Mouse (Mus musculus): ENCODE results near the gene Rassf5.

Rassf5 gene

GRCm38 (mm10) chr1:131208800-131209199 is 36.3 kb downstream of the Rassf5 start:
- no peak for DNase-seq (ENCODE audit: low spot score)

DNA sequence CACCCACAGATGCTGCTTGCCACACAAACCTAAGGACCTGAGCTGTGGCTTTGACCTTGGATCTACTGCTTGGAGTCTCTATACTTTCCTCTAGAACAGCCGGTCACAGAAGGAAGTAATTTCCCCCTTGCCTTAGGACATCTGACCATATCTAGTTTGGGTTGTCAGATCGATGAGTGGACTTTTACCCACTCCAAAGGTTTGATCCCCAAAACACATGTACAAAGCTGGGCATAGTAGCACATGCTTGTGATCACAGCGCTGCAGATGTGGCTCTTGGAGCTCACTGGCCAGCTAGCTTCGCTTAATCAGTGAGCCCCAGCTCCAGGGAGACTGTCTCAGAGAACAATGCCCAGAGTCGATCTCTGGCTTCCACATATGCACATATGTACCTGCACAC is 37.0 kb downstream of the Rassf5 start:
- no peak for DNase-seq (ENCODE audit: low spot score)

DNA sequence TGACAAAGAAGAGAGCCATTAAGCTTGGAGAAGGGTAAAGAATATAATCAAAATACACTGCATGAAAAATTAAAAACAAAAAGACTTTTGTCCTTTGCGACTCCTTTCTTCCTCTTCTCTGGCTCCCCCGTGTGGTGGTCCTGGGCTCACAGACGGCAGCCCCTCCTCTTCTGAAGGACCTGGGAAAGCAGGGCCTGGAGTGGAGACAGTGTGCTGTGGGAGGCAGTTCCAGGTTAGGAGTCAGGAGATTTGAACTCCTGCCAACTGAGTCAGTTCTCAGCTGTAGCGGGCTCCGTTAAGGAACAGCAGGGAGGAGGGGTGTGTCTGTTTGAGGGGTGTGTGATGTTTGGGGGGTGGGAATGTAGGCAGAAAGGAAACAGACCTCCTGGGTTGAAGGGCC is 37.5 kb downstream of the Rassf5 start:
- DNase-seq (ENCODE audit: low spot score), result no peak

DNA sequence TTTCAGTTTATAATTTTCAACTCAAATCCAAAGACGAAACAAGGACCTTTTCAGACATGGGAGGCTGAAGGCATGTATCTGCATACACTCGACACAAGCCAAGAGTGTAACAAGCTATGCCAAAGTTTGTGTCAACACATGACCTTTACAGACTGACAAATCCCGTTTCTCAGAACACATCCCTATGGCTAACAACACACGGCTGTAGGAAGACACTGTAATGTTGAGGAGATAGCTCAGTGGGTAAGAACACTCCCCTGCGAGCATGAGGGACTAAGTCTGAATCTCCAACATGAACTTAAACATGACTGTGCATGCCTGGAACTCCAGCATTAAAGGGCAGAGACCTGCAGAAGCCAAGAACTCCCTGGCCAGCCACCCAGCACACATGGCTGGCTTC is 38.7 kb downstream of the Rassf5 start:
- DNase-seq (ENCODE audit: low spot score), result no peak

- no peak for DNase-seq (ENCODE audit: low spot score)
These were observed 40.6 kb downstream of the Rassf5 start for GRCm38 (mm10) chr1:131204461-131204860.

DNA sequence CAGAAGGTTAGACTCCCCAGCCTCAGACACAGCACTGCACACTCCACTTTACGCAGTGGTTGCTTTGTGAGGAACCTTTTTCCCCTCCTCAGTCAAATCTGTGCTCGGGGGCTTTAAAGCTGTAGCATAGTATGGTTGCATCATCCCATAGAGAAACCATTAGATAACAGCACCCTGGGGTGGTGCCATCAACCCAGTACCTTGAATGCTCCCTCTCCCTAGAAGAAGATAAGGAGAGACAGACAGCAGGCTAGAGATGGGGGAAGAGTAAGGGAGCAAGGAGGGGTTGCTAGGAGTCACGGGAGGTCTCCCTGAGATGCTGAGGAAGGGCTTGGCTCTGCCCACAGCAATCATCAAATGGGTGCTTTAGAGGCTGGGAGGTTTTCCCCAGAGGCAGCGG is 43.7 kb downstream of the Rassf5 start:
- no peak for DNase-seq (ENCODE audit: low spot score)

DNA sequence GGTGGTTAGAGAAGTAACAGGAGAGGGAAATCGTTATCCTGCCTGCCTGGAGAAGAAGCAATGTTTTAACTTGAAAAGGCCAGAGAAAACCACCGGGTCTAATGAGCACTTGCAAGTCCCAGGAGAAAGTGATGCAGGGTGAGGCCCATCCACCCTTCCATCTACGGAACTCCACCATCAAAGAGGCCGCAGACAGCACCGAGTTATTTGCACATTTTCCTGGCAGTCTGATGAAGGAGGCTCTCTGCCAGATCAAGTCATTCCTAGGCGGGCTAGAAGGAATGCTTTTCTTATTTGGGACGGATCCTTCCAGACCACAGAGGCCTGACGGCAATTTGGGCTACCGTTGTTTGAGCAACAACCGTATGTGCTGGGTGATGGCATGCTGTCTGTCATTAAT is 44.5 kb downstream of the Rassf5 start:
- no peak for DNase-seq (ENCODE audit: low spot score)

GRCm38 (mm10) chr1:131199976-131200375 is 45.1 kb downstream of the Rassf5 start:
- DNase-seq (ENCODE audit: low spot score), result no peak

DNA sequence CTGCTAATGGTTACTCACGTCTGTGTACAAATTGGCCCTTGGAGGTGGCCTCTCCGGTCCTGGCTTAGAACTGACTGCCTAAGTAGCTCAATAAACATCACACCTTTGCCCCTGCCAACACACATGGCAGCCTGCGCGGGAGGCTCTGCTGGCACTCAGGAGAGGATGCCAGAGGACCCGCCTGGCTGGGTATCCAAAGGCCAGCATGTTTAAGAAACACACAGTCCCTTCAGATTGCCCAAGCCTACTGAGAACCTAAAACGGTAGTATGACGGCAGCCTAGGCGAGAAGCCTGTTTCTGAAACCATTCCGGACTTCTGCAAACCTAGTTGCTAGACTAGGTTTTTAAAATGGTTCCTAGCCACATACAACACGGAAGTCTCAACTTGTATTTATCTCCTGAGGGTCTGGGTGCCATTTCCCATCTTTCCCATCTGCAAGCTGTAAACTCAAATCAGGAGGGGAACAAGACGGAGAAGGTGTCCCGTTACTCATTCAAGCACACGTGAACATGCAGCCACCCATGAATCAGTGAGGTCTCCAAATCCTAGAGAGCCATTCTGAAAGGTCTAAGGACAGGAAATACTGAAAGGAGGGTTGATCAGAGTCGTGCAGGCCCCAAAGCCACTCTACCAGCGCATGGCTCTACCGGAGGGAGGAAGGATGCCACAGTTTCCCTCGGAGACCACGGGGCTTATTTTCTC is 45.8 kb downstream of the Rassf5 start:
- no peak for DNase-seq (ENCODE audit: low spot score)

GRCm38 (mm10) chr1:131198417-131198960 is 46.6 kb downstream of the Rassf5 start:
- DNase-seq (ENCODE audit: low spot score), result no peak

- no peak for DNase-seq (ENCODE audit: low spot score)
These were observed 49.0 kb downstream of the Rassf5 start for GRCm38 (mm10) chr1:131196107-131196506.

DNA sequence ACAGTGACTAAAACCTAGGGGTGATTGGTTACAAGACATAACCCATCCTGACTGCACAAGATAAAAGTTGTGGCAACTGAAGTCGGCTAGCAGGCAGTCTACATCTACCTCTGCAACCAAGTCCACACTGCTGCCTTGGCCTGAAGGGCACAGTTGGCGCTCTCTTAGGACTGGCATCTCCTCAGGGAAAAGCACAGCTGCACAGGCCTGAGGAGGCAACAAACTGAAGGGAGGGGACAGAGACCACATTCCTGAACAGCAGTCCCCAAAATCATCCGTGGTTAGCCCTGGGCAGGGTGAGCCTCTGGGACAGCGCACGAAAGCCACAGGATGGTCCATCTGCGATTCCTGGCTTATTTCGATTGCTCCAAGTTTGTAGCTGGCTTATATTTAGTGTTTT is 49.4 kb downstream of the Rassf5 start:
- DNase-seq (ENCODE audit: low spot score), result no peak

DNA sequence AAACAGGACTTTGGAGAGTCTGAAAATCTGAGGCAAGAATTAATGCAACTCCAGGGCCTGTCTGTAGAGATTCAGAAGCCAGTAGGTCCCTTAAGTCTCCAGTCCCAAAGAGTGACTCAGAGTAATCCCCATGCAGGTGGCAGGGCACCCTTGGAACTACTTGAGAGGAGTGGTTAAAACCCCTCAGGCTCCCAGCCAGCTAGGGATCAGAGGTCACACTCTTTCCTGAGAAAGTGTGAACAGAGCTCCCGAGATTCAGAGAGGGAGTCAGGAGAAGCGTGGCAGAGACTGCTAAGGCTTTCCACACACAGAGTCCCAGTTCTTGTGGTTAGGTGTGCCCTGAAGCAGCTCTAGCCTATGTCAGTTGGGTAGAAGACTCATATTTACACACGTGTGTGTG is 51.3 kb downstream of the Rassf5 start:
- no peak for DNase-seq (ENCODE audit: low spot score)

DNA sequence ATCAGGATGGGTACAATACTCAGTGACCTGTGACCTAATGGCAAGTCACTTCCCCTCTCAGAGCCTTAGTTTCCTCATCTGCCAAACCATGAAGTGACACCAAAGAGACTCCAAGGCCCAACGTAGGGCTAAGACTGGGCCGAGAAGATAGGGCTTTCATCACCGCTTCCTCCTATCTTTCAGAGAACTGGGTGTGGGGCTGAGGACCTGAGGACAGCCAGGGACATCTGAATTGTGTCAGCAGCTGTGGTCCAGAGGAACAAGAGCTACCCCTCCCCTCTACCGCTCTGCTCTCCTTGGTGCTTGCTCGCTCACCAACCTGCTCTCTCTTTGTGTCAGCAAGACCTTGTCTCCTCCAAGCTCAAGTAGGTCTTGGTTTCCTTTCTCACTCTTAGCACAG is 56.4 kb downstream of the Rassf5 start:
- no peak for DNase-seq (ENCODE audit: low spot score)

DNA sequence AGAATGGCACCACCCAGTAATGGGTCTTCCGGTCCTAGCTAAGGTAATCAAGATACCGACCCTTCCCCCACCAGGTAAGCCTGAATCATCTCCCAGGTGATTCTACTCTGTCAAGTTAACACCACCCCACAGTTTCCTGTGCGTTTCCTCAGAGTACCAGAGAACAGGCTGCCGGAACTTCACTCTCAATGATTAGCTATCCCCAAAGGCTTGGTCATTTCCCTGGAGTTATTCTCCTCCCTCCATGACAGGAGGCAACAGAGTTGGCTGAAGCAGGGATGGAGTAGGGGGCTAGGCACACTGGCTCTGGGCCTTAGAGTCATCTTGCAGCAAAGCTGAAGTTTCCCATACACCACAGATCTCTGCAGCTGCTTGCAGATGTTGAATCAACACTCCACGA is 57.2 kb downstream of the Rassf5 start:
- DNase-seq (ENCODE audit: low spot score), result no peak

- no peak for DNase-seq (ENCODE audit: low spot score)
These were observed 58.1 kb downstream of the Rassf5 start for GRCm38 (mm10) chr1:131186995-131187394.

GRCm38 (mm10) chr1:131185821-131186506 is 59.1 kb downstream of the Rassf5 start:
- no peak for DNase-seq (ENCODE audit: low spot score)

DNA sequence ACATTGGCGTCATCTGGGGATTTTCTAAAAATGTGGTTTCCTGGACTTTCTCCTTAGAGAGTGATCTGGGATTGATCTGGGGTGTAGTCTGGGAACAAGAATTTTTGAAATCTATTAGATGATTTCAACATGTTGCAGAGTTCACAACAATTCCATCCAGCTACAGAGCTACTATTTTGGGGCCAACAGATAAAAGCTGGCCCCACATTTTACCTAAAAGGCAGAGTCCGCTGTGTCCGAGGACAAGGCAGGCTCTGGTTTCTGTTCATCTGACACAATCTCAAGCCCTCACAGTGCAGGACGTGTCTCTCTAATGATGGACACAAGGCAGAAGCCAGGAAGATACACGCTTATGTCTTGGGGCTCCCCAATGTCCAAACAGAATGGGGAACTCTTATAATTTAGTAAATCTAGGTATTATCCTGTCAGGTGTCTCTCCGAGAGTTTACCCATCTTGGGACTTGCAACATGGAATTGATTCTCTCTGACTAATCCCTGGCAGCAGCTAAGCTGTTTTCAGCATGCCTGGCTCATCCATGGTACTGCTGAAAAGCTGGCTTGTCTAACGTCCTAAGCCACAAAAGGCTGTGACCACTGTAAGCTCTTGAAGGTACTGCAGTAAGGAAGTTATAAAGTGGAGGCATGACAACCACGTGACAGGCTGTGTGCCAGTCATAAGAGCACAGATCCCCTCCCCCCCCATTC is 60.0 kb downstream of the Rassf5 start:
- DNase-seq (ENCODE audit: low spot score), result no peak

DNA sequence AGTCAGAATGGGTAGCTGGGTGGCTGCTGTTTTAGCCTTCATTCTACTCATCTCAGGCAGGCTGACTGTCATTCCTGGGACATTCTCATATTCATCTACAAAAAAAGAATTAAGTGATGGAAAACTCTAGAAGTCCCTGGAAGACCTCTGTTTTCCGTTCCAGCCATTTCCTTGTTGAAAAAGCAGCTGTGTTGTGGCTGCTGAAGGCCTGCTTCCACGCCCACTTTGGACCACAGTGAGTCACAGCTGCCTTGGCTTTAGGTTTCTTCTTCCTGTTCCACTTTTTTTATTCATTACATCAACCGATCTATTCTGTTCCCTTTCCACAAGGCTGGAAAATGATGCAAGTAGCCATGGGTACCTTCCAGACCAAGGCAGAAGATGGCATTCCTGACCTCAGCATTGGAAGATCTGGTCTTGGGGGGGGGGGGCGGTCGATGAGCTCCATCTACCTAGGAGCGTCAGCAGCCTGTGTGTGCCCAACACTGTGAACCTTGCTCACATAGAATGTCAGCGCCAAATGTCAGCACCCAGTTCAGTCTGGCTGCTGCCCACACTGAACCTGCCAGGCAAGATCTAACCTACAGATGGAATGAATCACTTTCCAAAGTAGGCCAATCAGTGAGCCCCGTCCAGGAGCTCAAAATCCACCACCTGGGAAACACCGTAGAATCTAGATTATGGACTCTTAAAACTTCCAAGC is 60.7 kb downstream of the Rassf5 start:
- DNase-seq (ENCODE audit: low spot score), result no peak

DNA sequence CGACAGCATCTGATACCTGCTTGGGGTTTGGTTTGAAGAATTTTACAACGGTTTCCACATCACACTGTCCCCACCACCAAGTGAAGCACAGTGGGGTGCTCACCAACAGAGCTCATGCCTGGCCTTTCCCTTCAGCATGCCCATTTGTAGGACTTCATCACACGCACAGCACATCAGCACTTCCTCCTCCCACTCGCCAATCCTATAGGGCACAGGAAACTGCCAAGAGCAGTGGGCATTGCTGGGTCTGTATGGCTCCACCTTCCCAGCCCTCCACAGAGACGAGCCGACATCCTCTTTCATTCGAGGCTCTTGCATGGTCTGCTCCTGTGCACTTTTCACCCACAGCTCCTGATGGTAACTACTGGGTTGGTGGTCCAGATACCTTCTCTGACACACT is 61.9 kb downstream of the Rassf5 start:
- no peak for DNase-seq (ENCODE audit: low spot score)

DNA sequence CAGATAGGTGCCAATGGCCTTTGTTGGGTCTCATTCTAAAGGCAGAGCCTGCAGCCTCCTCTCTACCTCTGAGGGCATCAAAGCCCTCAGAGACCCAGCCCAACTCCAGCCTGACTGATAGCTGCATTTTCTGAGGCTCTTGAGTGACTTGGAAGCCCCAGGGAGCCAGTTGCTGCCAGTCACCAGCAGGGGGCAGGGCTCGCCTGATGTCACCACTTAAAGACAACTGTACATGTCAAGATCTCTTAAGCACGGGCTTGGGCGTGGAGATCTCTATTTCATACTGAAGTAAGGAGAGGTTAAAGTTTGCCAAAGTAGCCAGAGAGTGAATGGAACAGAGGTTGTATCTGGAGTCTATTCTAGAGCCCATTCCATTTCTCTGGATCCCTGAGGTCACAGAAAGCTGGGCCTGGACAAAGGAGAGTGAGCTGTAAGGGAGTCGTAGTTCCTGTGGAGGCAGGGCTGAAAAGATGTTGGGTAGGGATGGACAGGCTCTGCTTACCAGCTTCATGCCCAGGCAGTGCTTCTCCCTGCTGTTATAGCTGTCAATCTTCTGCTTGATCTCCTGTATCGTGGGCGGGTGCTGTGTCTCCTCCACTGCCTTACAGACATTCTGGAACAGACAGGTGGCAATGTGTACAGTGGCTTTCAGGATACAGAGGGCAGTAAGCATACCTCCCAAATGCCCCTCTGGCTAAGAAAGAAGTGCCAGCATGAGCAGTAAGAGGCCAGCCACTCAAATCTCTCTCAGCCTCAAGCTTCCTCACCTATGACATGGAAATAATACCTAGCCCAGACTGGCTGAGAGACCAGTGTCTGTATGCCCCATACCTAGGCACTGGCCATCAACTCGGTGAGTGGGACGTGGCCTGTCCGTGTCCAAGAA is 63.2 kb downstream of the Rassf5 start:
- DNase-seq (ENCODE audit: low spot score), result peak; percentile 74

Data from layer of hippocampus, adult 9-10 months (tissue).